Mouse (Mus musculus): ENCODE data around the gene Plxnb2. TPM values are rescaled to one million over a fixed set of nuclear protein-coding genes. Genes with fewer than 3 reads are reported as not detected.

Gene Plxnb2
- total RNA-seq, 2 experiments from 2014 or later, result 115 to 145 TPM

DNA sequence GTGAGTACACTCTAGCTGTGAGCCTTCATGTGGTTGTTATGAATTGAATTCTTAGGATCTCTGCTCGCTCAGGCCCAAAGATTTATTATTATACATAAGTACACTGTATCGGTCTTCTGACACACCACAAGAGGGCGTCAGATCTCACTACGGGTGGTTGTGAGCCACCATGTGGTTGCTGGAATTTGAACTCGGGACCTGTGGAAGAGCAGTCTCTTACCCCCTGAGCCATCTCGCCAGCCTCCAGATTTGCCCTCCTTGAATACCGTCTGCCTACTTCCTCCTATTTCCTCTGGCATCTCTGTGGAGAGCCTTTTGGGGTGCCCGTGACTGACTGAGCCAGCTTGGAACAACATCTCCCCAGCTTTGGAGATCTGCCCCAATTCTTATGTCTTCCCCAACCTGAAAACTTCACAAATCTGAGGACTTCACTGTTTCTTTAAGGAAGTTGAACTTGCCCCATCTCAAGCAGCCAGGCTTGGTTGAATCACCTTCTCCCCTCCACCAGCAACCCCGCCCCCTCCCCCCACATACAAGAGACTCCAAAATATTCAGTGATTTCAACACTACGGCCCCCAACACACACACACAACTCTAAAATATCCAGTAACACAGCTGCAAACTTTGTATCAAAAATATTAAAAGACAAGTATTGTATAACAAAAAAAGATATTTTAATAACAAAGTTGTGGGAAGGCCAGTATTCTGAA lies 1.1 kb upstream of the Plxnb2 start:
- intact Hi-C loops (cut with DNase I), result loop anchor here (2.0 kb wide), 1 partner anchor 29 kb away; the partner anchor contains the start of gene Ppp6r2
- DNase-seq, result peak; percentile 24 to 42

DNA sequence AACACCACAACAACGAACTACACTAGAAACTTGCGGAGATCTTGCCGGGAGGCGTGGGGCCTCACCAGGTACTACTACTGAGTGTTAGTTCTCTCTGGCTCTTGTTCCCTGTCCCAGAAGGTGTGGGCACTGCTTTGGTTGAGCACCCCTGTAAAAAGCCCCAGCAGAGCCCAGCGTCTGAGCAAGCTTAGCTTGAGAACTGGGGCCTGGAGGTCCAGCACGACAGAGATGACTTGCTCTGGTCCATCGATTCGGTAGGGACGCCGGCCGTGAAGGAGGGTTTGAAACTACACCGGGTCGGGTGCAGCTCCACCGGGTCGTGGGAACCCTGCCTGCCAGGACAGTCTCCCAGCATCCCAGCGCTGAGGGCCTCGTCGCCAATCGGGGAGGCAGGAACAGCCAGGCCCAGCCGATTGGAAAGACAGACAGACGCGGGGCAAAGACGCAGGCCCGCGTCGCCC lies 477 bp downstream of the Plxnb2 start:
- peak; percentile 60 to 67 for DNase-seq
- intact Hi-C loops (cut with DNase I), result no loop called here

DNA sequence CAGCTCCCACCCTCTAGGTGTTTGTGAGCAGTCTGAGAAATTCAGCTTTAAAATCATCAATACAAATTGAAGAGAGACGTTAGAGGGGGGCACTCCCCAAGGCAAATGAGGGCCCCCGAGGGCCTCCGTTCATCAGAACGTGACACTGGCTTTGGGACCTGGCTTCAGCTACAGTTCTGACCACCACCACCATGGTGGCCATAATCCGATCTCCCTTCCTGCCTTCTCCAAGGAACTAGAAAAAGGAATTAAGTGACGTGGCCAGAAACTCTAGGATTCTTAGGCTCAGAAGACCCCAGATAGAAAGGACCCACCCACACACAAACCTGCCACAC lies 991 bp downstream of the Plxnb2 start:
- intact Hi-C loops (cut with DNase I), result no loop called here
- peak in 1 of 2 experiments; percentile 24 for DNase-seq

DNA sequence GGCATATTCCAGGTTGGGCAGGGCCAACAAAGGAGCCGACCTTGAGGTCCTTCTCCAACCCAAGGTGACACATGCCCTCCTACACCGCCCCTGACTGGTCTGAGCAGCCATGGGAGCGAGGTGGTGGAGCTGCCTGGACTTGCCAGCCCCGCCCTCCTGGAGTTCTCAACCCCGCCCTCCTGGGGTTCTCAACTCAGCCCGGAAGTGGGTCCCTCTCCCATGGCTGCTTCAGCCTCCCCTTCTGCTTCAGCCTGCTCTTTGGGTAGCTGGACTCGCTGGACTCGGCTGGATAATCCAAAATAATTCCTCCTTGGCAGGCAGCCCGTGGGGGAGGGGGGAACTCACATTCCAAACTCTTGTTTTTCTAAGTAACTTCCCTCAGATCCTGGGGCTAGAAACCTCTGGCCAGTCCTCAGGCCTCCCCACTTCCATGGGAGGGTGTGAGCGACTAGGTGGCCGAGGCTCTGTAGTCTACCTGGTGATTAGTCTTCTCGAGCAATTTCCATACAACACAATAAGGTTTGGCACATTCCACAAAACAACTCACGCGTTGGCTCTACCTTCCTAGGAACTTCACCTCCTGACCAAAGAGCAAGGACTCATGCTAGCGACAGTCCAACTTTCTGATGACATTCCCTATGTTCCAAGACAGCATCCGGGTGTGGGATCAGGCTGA lies 1.5 kb downstream of the Plxnb2 start:
- peak; percentile 87 to 90 for DNase-seq
- intact Hi-C loops (cut with DNase I), result no loop called here

DNA sequence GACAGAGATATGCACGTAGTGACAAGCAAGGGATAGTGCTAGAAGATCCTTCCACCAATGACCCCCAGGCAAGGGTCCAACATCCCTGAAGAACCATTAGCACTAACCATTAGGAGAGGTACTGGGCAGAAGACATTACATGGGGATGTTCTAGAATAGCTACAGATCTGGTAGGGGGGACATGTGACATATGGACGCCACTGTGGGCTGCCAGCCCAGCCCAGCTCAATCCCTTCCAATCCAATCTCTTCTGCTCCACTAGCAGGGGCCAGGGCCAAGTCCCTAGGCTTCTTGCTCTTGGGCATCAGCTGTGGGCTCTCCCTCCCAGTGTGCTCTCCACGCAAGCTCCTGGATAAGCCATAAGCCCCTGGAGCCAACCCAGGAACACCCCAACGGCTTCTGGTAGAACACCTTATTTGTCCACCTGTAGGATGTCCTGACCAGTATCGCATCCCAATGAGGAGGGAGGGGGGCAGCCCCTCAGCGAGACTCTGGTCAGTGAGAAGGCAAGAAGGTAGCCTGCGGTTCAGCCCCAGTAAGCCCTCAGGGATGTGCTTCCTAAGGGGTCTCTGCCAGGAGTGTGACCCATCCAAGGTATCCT lies 2.2 kb downstream of the Plxnb2 start:
- peak; percentile 51 to 55 for DNase-seq

DNA sequence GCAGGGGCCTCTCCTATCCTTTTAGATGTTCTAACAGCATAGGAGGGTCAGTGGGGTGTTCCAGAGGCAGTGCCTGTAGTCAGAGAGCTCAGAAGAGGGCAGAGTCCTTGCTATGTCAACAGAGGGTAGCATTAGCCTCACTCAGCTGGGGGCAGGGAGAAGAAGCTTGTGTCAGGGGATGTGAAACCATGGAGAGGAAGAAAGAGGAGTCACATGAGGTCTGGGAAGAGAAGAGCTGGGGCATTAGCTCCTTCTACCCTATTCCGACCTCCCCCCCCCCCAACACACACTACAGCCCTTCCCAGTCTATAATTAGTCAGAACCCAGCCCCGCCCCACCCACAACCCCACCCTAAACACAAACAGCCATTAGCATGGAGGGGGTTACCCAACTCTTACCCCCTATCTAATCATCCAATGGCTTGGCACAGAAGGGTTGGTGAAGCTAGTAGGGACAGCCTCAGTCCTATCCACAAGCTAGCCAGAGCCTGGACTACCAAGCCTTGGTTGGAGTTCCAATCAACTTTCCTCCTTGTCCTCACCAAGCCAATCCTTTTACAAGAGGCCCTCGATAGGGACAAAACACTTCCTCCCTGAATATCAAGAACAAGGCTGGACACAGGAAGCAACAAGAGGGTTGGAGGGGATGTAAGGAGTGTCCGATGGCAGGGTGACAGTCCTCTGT lies 2.9 kb downstream of the Plxnb2 start:
- intact Hi-C loops (cut with DNase I), result no loop called here
- peak; percentile 41 to 48 for DNase-seq

More for the DNA sequence above, 2.2 kb downstream of the Plxnb2 start:
- intact Hi-C loops (cut with DNase I), result no loop called here

DNA sequence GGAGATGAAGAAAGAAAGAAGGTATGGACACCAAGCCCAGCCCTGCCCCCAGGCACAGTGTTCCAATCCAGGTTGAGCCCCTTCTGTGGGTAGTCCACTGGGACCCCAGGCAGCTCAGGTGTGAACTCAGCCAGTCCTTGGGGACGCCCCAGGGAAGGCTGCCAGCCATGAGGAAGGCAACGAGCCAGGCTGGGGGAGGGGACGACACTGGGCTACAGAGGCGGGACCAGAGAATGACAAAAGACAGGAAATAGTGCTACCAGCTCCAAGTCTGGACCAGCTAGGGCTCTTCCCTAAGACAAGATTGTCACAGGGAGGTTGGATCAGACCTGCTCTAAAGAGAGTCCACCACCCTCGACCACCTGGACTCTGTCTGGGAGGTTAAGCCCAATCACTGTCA lies 3.5 kb downstream of the Plxnb2 start:
- peak; percentile 96 for DNase-seq
- intact Hi-C loops (cut with DNase I), result no loop called here

DNA sequence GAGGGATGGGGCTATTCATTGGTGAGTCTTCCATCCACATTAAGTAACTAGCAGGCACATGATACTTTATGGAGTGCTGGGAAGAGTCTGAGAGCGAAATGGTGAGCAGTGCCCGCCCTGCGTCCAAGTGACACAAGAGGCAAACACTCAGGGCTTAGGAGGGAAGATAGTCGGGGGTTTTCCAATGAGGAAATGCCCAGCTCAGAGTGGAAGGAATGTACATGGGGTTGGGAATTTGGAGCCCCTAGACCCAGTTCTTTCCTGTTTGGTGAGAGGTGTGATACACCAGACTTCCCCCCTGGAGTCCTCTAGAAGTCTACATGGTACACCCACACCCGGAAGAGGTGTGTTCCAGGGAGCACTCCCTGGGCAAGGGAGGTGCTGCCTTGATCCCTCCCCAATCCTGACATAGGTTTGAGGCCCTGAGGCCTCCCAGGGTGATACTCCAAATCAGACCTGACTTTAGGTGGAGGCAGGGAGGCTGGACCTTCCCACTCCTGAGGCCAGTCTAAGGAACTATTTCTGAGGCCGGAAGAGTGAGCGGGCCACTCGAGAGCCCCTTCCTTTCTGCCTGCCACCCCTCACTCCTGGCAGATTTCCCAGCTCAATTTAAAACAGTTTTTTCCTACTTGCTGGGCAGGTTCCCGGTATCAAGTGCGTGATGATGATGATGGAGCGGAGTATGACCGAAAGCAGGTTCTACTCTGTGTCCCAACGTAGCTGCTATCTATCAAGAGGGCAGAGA lies 5.0 kb downstream of the Plxnb2 start:
- intact Hi-C loops (cut with DNase I), result no loop called here

DNA sequence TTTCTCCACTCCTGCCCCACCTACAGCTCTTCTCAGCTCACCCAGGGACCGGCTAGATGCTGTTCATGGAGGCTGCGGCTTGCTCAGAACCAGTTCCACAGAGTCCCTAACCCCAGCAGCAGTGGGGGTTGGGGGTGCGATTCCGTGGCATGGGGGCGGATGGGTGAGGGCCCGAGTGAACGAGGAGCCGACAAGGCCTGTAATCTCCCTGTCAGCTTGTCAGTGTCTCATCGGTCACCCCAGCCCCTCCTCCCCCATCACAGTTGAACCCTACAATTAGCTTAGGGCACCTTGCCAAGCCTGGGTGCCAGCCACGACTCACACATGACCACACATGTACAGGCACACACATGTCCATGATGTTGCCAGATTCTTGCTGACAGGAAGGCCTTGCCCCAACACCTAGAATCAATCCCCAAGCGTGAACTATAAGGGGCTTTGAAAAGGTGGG lies 5.7 kb downstream of the Plxnb2 start:
- intact Hi-C loops (cut with DNase I), result no loop called here
- no peak for DNase-seq

More for the DNA sequence above, 5.0 kb downstream of the Plxnb2 start:
- DNase-seq, result no peak

DNA sequence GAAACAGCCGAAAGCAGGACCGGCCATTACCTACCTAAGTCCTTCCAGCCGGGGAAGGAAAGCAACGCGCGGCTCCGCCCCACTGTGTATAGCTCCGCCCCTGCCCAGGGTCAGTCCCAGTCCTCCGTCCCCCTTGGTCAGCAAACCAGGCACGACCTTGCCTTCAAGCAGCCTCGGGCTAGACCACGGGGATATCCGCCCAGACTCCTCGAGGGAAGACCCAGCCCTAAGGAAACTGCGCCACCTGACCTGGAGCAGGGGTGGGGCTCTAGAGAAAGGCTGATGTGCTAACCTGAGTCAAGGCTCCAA lies 6.7 kb downstream of the Plxnb2 start:
- peak; percentile 61 to 69 for DNase-seq

DNA sequence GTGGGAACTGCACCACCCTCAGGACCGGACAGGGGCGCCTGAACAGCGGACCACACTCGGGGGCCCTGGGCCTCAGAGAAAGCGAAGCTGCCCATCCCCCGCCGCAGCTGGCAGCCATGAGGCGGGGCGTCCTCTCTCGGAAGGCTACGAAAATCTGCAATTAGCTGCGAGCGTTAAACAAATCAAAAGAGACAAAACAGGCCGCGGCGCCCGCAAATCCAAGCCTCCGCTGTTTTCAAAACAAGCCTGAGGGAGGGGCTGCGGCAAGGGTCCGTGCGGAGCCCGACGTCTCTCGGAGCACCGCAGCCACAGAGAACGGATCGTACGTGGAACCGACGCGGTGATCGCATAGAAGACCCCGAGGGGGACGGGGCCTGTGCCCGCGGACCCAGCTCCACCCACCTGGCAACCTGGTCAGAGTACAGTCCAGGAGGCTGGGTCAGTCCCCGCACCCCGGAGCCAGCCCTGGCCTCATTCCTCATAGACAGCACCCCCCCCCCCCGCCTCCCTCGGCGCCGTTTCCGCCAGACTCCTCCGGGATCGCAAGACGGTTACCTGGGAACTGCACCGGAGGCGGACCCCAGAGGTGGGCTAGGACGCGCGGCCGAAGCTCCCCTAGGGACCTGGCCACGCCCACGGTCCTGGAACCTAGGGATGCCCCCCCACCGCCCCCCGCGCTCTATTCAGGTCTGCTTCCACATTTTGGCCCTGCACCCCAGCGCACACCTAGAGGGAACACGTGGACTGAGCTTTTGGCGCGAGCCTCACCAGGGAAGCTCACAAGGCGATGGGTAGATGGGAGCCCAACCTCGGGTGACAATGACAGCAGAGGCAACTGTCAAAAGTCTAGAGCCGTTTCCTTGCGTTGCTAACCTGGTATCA lies 7.3 kb downstream of the Plxnb2 start:
- intact Hi-C loops (cut with DNase I), result no loop called here
- DNase-seq, result peak; percentile 54 to 71

More for the DNA sequence above, 6.7 kb downstream of the Plxnb2 start:
- intact Hi-C loops (cut with DNase I), result no loop called here

DNA sequence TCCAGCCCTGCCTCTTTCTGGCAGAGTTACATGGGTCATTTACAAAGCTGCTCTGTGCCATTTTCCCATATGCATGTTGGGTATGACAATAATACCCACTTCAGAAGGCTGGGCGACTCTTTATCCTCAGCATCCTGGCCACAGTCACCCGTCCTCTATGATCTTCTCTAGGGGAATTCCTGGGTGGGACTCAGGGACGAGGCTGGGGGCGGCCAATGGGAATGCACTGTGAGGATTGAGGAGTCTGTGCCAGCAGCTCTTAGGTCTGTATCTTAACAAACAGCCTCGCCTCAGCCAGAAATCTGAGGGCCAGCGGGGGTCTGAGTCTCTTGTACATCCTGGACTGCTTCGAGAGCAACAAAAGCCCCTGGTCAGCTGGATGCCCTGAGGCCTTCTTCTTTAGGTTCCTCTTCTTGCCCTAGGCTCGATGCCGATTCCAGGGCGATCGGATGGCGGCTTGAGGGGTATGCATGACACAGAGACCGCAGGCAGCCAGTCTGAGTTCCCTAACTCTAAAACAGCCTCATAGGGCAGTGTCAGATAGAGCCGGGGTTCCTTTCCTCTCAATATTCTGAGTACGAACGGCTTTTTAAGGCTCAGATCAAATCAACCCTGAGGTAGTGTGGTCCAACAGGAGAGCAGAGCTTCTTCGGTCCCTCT lies 8.2 kb downstream of the Plxnb2 start:
- intact Hi-C loops (cut with DNase I), result no loop called here
- peak; percentile 25 to 36 for DNase-seq

DNA sequence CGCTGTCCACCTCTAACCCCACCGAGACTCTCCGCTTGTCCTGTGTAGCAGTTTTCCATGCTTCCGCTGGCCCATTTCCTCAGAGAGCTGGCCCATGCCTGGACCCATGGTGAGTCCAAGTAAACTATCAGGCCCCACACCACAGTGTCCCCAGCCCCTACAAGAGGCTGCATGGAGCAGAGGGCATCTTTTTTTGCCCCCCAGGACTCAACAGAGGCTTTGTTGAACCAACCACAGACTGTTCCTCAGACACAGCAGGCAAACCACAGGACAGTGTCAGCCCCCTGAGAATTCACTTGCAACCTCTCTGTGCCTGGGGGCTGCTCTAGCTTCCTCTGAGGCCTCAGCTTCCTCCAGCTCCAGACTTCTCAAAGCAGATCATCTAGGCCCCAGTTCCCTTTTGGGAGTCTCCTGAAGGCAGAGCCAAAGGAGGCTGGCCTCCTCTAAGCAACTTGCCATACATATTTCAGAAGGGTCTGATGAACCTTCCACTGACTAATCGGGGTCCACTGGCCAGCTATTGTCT lies 9.0 kb downstream of the Plxnb2 start:
- DNase-seq, result peak in 1 of 2 experiments; percentile 10
- intact Hi-C loops (cut with DNase I), result no loop called here

DNA sequence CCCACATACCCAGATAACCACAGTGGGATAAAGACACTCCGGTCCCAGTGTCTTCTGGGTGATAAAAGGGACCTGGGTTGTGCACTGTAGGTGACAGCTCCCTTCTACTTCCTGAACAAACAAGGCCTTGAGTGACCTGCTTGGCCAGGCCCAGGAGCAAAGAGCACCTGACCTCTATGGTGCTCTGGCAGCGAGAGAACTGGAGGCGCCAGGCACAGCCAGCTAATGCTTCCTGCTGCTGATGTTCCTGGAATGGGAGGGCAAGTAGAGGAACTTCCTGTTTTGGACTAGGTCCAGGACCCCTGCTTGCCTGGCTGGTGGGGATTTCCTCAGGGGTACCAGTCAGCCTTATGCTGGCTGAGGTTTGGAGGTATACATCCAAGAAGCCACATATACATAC lies 10.5 kb downstream of the Plxnb2 start:
- intact Hi-C loops (cut with DNase I), result no loop called here
- DNase-seq, result peak; percentile 48 to 53

DNA sequence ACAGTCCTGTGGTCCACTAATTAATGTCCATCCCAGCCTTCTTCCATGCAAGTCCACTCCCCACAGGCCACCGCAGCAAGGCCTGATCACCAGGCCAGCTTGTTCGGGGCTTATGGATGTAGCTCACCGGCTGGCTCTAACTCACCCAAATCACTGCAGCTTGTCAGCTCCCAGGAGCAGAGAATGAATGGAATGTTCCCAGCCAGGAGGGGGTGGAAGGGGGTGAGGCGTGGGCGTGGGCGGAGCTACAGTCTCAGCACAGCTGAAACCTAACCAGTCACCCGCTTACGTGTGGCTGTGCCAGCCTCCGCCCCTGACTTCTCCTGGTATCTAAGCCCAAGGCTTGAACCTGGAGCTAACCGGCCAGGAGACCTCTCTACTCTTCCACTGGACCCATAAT lies 11.2 kb downstream of the Plxnb2 start:
- intact Hi-C loops (cut with DNase I), result no loop called here

DNA sequence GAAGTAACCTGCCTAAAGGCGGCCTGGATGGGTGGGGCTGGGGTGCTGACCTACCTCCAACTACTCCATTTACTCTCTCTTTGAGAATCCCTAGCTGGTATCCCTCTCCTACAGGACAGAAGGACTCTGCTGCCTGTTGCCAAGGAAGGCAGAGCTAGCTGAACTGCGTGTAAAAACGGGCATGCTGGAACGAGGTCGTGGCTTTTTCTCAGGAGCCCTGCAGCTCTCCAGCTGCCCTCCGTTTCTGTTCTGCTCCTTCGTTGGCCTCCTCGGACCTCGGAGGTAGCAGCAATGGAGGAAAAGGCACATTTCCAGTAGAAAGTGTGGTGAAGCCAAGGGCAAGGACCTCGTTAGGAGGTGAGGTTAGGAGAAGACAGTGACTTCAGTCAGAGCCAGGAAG lies 11.7 kb downstream of the Plxnb2 start:
- peak in 1 of 2 experiments; percentile 18 for DNase-seq
- intact Hi-C loops (cut with DNase I), result no loop called here

More for the DNA sequence above, 11.2 kb downstream of the Plxnb2 start:
- DNase-seq, result peak; percentile 88 to 92

DNA sequence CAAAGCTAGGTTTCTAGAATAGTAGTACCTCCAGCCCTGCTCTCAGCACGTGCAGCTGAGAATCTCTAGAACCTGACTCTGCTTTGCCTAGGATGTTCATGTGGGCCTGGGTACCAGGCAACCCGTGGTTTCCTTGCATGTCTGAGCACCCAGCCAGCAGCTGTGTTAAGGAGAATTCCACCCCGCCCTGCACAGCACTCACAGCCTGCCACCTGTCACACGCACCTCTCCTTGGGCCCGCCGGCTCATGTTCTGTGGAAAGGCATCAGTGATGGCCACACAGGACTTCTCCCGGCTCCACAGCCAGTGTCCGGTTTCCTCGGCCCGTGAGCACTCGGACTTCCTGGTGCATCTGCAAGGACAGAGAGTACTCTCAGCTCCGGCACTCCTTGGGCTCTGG lies 15.1 kb downstream of the Plxnb2 start:
- intact Hi-C loops (cut with DNase I), result no loop called here

DNA sequence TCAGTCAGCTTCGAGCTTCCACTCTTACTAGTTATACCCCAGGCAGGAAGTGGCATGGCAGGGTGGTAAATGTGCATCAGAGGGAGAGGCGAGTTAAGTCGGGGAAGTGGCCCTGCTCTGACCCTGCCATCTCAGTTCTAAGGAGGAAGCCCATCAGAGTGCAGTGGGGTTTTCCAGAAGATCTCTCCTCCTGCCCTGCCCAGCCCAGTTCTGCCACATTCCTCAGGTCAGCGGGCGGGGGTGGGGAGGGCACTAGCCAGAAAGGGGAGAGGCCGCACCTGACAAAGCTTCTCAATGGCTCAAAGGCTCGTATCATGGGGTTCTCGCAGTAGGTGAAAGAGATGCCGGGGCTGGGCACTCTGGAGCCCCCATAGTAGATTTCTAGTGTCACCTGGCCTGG lies 19.2 kb downstream of the Plxnb2 start:
- no peak for DNase-seq
- intact Hi-C loops (cut with DNase I), result no loop called here

More for the DNA sequence above, 15.1 kb downstream of the Plxnb2 start:
- DNase-seq, result no peak

DNA sequence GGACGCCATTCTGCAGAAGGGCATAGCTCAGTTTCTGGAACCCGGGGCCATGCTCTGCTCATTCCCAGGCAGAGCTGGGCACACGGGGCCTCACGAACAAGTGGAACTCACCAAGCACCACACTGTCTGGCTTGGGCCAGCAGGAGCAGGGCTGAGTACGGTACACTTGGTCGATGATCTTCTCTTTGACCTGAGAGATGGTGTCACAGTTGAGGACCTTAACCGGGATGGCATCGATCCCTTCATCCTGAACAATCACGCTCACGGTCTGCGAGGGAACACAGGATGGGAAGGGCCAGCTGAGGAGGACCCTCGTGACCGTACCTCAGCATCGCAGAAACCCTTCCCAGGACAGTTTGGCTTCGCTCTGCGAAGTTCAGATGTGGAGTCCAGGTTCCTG lies 22.1 kb downstream of the Plxnb2 start:
- DNase-seq, result no peak
- intact Hi-C loops (cut with DNase I), result loop anchor here (2.0 kb wide), 1 partner anchor 50 kb away; no protein-coding TSS in a partner anchor
